Mouse (Mus musculus) intestine, embryonic 14.5 days (tissue): ENCODE results near the gene Arpc1a. TPM values are rescaled to one million over a fixed set of nuclear protein-coding genes. Genes with fewer than 3 reads are reported as not detected.
"Not testable (repeated sequence)": the region's sequence is repeated elsewhere in the genome, so short reads cannot be mapped to it uniquely, and the experiment has no call there.

Source experiments
- ATAC-seq: fragments of 200-750 bp; cut with Nextera tagmentation; replicated peaks from 2 replicates; pipeline ENCODE4 v1.8.0; 2017; ENCODE audit warnings: low read depth, moderate number of reproducible peaks, moderate TSS enrichment, moderate library complexity; ENCODE audit not compliant: low FRiP score, low TSS enrichment
- DNase-seq: peaks from one replicate; pipeline ENCODE4 v3.0.0-alpha.2; 2018; ENCODE audit warnings: low spot score
- H3K27ac ChIP-seq: fragments of 300-500 bp; sonication (generic); 2 replicates; pipeline ENCODE4 v1.5.1; 2014; ENCODE audit warnings: low read depth, mild to moderate bottlenecking, control low read depth
- H3K27me3 ChIP-seq: fragments of 300-500 bp; sonication (generic); replicated peaks from 2 replicates; pipeline ENCODE4 v1.6.1; 2014; ENCODE audit warnings: low read length, control low read depth; ENCODE audit not compliant: control insufficient read depth, insufficient read depth
- H3K36me3 ChIP-seq: fragments of 300-500 bp; sonication (generic); 2 replicates; pipeline ENCODE4 v1.6.1; 2014; ENCODE audit warnings: low read length, control low read depth; ENCODE audit not compliant: control insufficient read depth, insufficient read depth
- H3K4me1 ChIP-seq: fragments of 300-500 bp; sonication (generic); replicated peaks from 2 replicates; pipeline ENCODE4 v1.6.1; 2014; ENCODE audit warnings: low read length, control low read depth, mixed read lengths; ENCODE audit not compliant: control insufficient read depth, insufficient read depth
- H3K4me2 ChIP-seq: fragments of 300-500 bp; sonication (generic); 2 replicates; pipeline ENCODE4 v1.6.1; 2014; ENCODE audit warnings: low read length
- H3K4me3 ChIP-seq: fragments of 300-500 bp; sonication (generic); 2 replicates; pipeline ENCODE4 v1.5.1; 2014; ENCODE audit warnings: low read depth, low read length, control low read depth, mixed read lengths
- H3K9ac ChIP-seq: fragments of 300-500 bp; sonication (generic); 2 replicates; pipeline ENCODE4 v1.6.1; 2014; ENCODE audit warnings: mild to moderate bottlenecking, low read length
- H3K9me3 ChIP-seq: fragments of 300-500 bp; sonication (generic); 2 replicates; pipeline ENCODE4 v1.6.1; 2016; ENCODE audit warnings: low read length, control low read depth; ENCODE audit not compliant: control insufficient read depth
- WGBS: fragments of 180-500 bp; shearing (Covaris S2); extraction: QIAGEN DNeasy Blood & Tissue Kit; methylation state at CpG from one replicate; pipeline ENCODE4 v1.1.7; 2014; 5-methylcytosine and 5-hydroxymethylcytosine counted together
- polyA plus RNA-seq: library from polyadenylated mRNA; unstranded; fragments of >200 nt; fragmentation: Nextera tagmentation; extraction: Ambion mirVana; gene quantifications from 2 replicates; pipeline ENCODE4 v1.2.1, GENCODE M21; 2014

Arpc1a gene
- polyA plus RNA-seq, result 147 and 154 TPM in 2 replicates

- ATAC-seq, result peak; percentile 97
These were observed at the start of gene Arpc1a, which contains the start of gene Kpna7 for GRCm38 (mm10) chr5:145083632-145084451. Gene Arpc1a, plus strand, starts transcription at chr5:145083830. Gene Kpna7, minus strand, starts transcription at chr5:145084030.

GRCm38 (mm10) chr5:145041628-145042027 is 42.0 kb upstream of the Arpc1a start:
- no peaks in the 10 kb centered on the region for H3K27me3 ChIP-seq
- H3K36me3 ChIP-seq, result no peaks in the 10 kb centered on the region
- 50% methylated on average over 4 of the region's 4 CpGs for WGBS
- no peak overlapping the region for H3K4me3 ChIP-seq
- no peak for ATAC-seq
- no peak overlapping the region for H3K4me2 ChIP-seq
- no peak overlapping the region for H3K9ac ChIP-seq
- no peaks in the 10 kb centered on the region for H3K9me3 ChIP-seq
- no peaks in the 10 kb centered on the region for H3K4me1 ChIP-seq
- no peak overlapping the region for H3K27ac ChIP-seq
- peak; percentile 68 for DNase-seq

More at GRCm38 (mm10) chr5:145083632-145084451, at the start of gene Arpc1a, which contains the start of gene Kpna7:
- peaks cover 7% of the 10 kb centered on the region for H3K4me1 ChIP-seq
- H3K4me3 ChIP-seq, result peak within 1 kb of the TSS; percentile 85
- peaks cover 4% of the 10 kb centered on the region; the same call in 1 of the 2 replicates for H3K36me3 ChIP-seq
- WGBS, result under 1% methylated on average over 54 of the region's 54 CpGs
- peak within 1 kb of the TSS; percentile 87 for H3K9ac ChIP-seq
- H3K27me3 ChIP-seq, result no peaks in the 10 kb centered on the region
- peak within 1 kb of the TSS; percentile 76 for H3K4me2 ChIP-seq
- DNase-seq, result peak; percentile 90
- peak within 1 kb of the TSS; percentile 73 for H3K27ac ChIP-seq
- H3K9me3 ChIP-seq, result no peaks in the 10 kb centered on the region

GRCm38 (mm10) chr5:145042690-145043089 is 40.9 kb upstream of the Arpc1a start, which contains the start of gene 1700018F24Rik:
Gene 1700018F24Rik, plus strand, starts transcription at chr5:145042990.
- not testable (repeated sequence) for H3K4me2 ChIP-seq, H3K4me3 ChIP-seq, H3K4me1 ChIP-seq, H3K9ac ChIP-seq, H3K27ac ChIP-seq, H3K36me3 ChIP-seq, H3K9me3 ChIP-seq, H3K27me3 ChIP-seq, ATAC-seq, DNase-seq
- WGBS, result 57% methylated on average over 3 of the region's 3 CpGs

- not testable (repeated sequence) for H3K4me1 ChIP-seq, DNase-seq, H3K27ac ChIP-seq, H3K27me3 ChIP-seq, H3K36me3 ChIP-seq, H3K9ac ChIP-seq, ATAC-seq, H3K9me3 ChIP-seq, H3K4me2 ChIP-seq, H3K4me3 ChIP-seq
- WGBS, result 53% methylated on average over 3 of the region's 3 CpGs
These were observed 29.4 kb upstream of the Arpc1a start for GRCm38 (mm10) chr5:145054187-145054586.

- ATAC-seq, result no peak
These were observed 25.7 kb upstream of the Arpc1a start for GRCm38 (mm10) chr5:145057907-145058306.

GRCm38 (mm10) chr5:145058722-145059121 is 24.9 kb upstream of the Arpc1a start:
- Histone ChIP-seq H3K27ac (no peak overlapping the region), H3K9me3 (no peaks in the 10 kb centered on the region), H3K36me3 (no peaks in the 10 kb centered on the region), H3K9ac (no peak overlapping the region), H3K4me1 (no peaks in the 10 kb centered on the region), H3K27me3 (no peaks in the 10 kb centered on the region), H3K4me2 (no peak overlapping the region), H3K4me3 (no peak overlapping the region)
- WGBS, result 86% methylated on average over 7 of the region's 7 CpGs
- ATAC-seq (no peak), DNase-seq (no peak)

More at GRCm38 (mm10) chr5:145057907-145058306, 25.7 kb upstream of the Arpc1a start:
- Histone ChIP-seq H3K27me3 (no peaks in the 10 kb centered on the region), H3K4me3 (no peak overlapping the region), H3K9ac (no peak overlapping the region), H3K36me3 (no peaks in the 10 kb centered on the region), H3K27ac (no peak overlapping the region), H3K9me3 (no peaks in the 10 kb centered on the region), H3K4me1 (no peaks in the 10 kb centered on the region), H3K4me2 (no peak overlapping the region)
- DNase-seq, result no peak
- WGBS, result 80% methylated on average over 8 of the region's 8 CpGs

GRCm38 (mm10) chr5:145059524-145059923 is 24.1 kb upstream of the Arpc1a start:
- Histone ChIP-seq H3K4me2 (no peak overlapping the region), H3K9me3 (no peaks in the 10 kb centered on the region), H3K27me3 (no peaks in the 10 kb centered on the region), H3K9ac (no peak overlapping the region), H3K36me3 (no peaks in the 10 kb centered on the region), H3K4me1 (no peaks in the 10 kb centered on the region), H3K27ac (no peak overlapping the region), H3K4me3 (no peak overlapping the region)
- DNase-seq, result no peak
- 75% methylated on average over 2 of the region's 2 CpGs for WGBS
- no peak for ATAC-seq

GRCm38 (mm10) chr5:145064765-145065340 is 18.8 kb upstream of the Arpc1a start:
- no peak overlapping the region for H3K4me2 ChIP-seq
- H3K27ac ChIP-seq, result no peak overlapping the region
- H3K36me3 ChIP-seq, result no peaks in the 10 kb centered on the region
- no peak overlapping the region for H3K9ac ChIP-seq
- WGBS, result 85% methylated on average over 1 of the region's 1 CpGs
- no peak for DNase-seq
- no peaks in the 10 kb centered on the region for H3K4me1 ChIP-seq
- H3K4me3 ChIP-seq, result no peak overlapping the region
- no peaks in the 10 kb centered on the region for H3K27me3 ChIP-seq
- no peak for ATAC-seq
- no peaks in the 10 kb centered on the region for H3K9me3 ChIP-seq
